Mouse (Mus musculus) adrenal gland, postnatal 10 days (tissue): ENCODE results near the gene Lmtk2. TPM values are rescaled to one million over a fixed set of nuclear protein-coding genes. Genes with fewer than 3 reads are reported as not detected.

Experiments used
- DNase-seq: peaks from one replicate; pipeline ENCODE4 v3.0.0; 2021; ENCODE audit warnings: mixed read lengths
- total RNA-seq, 2 experiments: library from RNA; stranded (reverse); gene quantifications; 2 replicates each; pipeline ENCODE4 v1.2.3; 2021

Lmtk2 gene
- total RNA-seq, 2 experiments from 2014 or later: 21.9 to 24.4 TPM

- peak; percentile 44 for DNase-seq
Observed at GRCm38 (mm10) chr5:144219306-144219705, 119.1 kb downstream of the Lmtk2 start.

GRCm38 (mm10) chr5:144219936-144220335 is 119.7 kb downstream of the Lmtk2 start:
- DNase-seq: no peak

GRCm38 (mm10) chr5:144221305-144221704 is 121.1 kb downstream of the Lmtk2 start:
- peak; percentile 50 for DNase-seq

GRCm38 (mm10) chr5:144222811-144223502 is 122.7 kb downstream of the Lmtk2 start:
- peak; percentile 70 for DNase-seq

GRCm38 (mm10) chr5:144223503-144223862 is 123.2 kb downstream of the Lmtk2 start, which contains the start of gene Tecpr1:
TSS of gene Tecpr1 (minus strand) at chr5:144223615.
- peak; percentile 96 for DNase-seq

GRCm38 (mm10) chr5:144223899-144224816 is 123.9 kb downstream of the Lmtk2 start:
- no peak for DNase-seq

GRCm38 (mm10) chr5:144226220-144226619 is 126.0 kb downstream of the Lmtk2 start:
- DNase-seq: no peak

- no peak for DNase-seq
Observed at GRCm38 (mm10) chr5:144230216-144230615, 130.0 kb downstream of the Lmtk2 start.

- no peak for DNase-seq
Observed at GRCm38 (mm10) chr5:144231410-144231809, 131.2 kb downstream of the Lmtk2 start.

- DNase-seq: no peak
Observed at GRCm38 (mm10) chr5:144232531-144232930, 132.3 kb downstream of the Lmtk2 start.

- no peak for DNase-seq
Observed at GRCm38 (mm10) chr5:144234222-144234621, 134.0 kb downstream of the Lmtk2 start.

GRCm38 (mm10) chr5:144234714-144235113 is 134.5 kb downstream of the Lmtk2 start:
- no peak for DNase-seq

Other genes starting within 250 kb of the Lmtk2 start
- not detected for gene Ankrd61, start 202.8 kb upstream of the Lmtk2 start, total RNA-seq
- gene Aimp2, start 190.6 kb upstream of the Lmtk2 start, total RNA-seq: 10 to 100 TPM; 34.3 to 38.6 TPM
- gene Pms2, start 190.5 kb upstream of the Lmtk2 start, total RNA-seq: 10 to 100 TPM in 1 of 2 experiments, 1 to 10 TPM in 1; 8.8 to 12.5 TPM
- not detected for gene Gm42421, start 172.3 kb upstream of the Lmtk2 start, total RNA-seq
- gene Rsph10b, start 167.4 kb upstream of the Lmtk2 start, total RNA-seq: 1 to 10 TPM in 1 of 2 experiments, under 1 TPM in 1; 0.78 to 1.2 TPM
- 10 to 100 TPM; 56.7 to 56.9 TPM for gene Ccz1, start 85.6 kb upstream of the Lmtk2 start, total RNA-seq
- not detected for gene Ocm, start 73.8 kb upstream of the Lmtk2 start, total RNA-seq
- gene Bhlha15, start 89.8 kb downstream of the Lmtk2 start, total RNA-seq: under 1 TPM; 0.66 to 0.97 TPM
- 10 to 100 TPM; 56.9 to 67.2 TPM for gene Tecpr1, start 123.2 kb downstream of the Lmtk2 start, total RNA-seq
- gene Bri3, start 144.0 kb downstream of the Lmtk2 start, total RNA-seq: 100 to 1,000 TPM; 116 to 124 TPM